Mouse (Mus musculus): ENCODE measurements around the gene Kcna6.
A peak's percentile ranks its signal among the peaks of the same experiment; 100 is the strongest.

Kcna6 gene

GRCm38 (mm10) chr6:126736996-126737395, 3.5 kb downstream of the Kcna6 start:
- DNase-seq (ENCODE audit: low read depth, low spot score) = no peak

- DNase-seq (ENCODE audit: low read depth, low spot score) = no peak
Measured at GRCm38 (mm10) chr6:126735806-126736205, 4.7 kb downstream of the Kcna6 start.

GRCm38 (mm10) chr6:126732645-126733044, 7.8 kb downstream of the Kcna6 start:
- DNase-seq (ENCODE audit: low read depth, low spot score) = no peak

GRCm38 (mm10) chr6:126728803-126729202, 11.7 kb downstream of the Kcna6 start:
- DNase-seq (ENCODE audit: low read depth, low spot score) = no peak

GRCm38 (mm10) chr6:126718423-126719087, 21.9 kb downstream of the Kcna6 start:
- no peak for DNase-seq (ENCODE audit: low read depth, low spot score)

- no peak for DNase-seq (ENCODE audit: low read depth, low spot score)
Measured at GRCm38 (mm10) chr6:126712531-126712930, 27.9 kb downstream of the Kcna6 start.

GRCm38 (mm10) chr6:126705936-126706335, 34.5 kb downstream of the Kcna6 start:
- DNase-seq (ENCODE audit: low read depth, low spot score) = no peak

- peak; percentile 75 for DNase-seq (ENCODE audit: low read depth, low spot score)
Measured at GRCm38 (mm10) chr6:126704430-126704829, 36.0 kb downstream of the Kcna6 start.

- peak; percentile 91 for DNase-seq (ENCODE audit: low read depth, low spot score)
Measured at GRCm38 (mm10) chr6:126702116-126702515, 38.4 kb downstream of the Kcna6 start.

GRCm38 (mm10) chr6:126701196-126701595, 39.3 kb downstream of the Kcna6 start:
- DNase-seq (ENCODE audit: low read depth, low spot score) = no peak

GRCm38 (mm10) chr6:126699995-126700394, 40.5 kb downstream of the Kcna6 start:
- no peak for DNase-seq (ENCODE audit: low read depth, low spot score)

GRCm38 (mm10) chr6:126687120-126687519, 53.4 kb downstream of the Kcna6 start:
- no peak for DNase-seq (ENCODE audit: low read depth, low spot score)

GRCm38 (mm10) chr6:126685135-126685534, 55.3 kb downstream of the Kcna6 start:
- DNase-seq (ENCODE audit: low read depth, low spot score) = no peak

GRCm38 (mm10) chr6:126678961-126679360, 61.5 kb downstream of the Kcna6 start:
- DNase-seq (ENCODE audit: low read depth, low spot score) = peak; percentile 36

- DNase-seq (ENCODE audit: low read depth, low spot score) = no peak
Measured at GRCm38 (mm10) chr6:126667001-126667400, 73.5 kb downstream of the Kcna6 start.

- no peak for DNase-seq (ENCODE audit: low read depth, low spot score)
Measured at GRCm38 (mm10) chr6:126666091-126666490, 74.4 kb downstream of the Kcna6 start.

GRCm38 (mm10) chr6:126664569-126664968, 75.9 kb downstream of the Kcna6 start:
- DNase-seq (ENCODE audit: low read depth, low spot score) = no peak
